Mouse (Mus musculus) MEL (cell line): Measurements from ENCODE around the gene Rgma.

ENCODE experiments used
- CTCF ChIP-seq, 3 experiments: IDR thresholded peaks in 2 of 3; conservative IDR thresholded peaks in 1 of 3; 2 replicates each; pipeline ENCODE4 v1.5.1; 2011 to 2012; ENCODE audit warnings: low read length in 3 of 3, low read depth in 2 of 3, mild to moderate bottlenecking in 2 of 3, improper control_type of control experiment in 1 of 3, inconsistent platforms in 1 of 3, mixed read lengths in 1 of 3, moderate library complexity in 1 of 3; ENCODE audit not compliant: control insufficient read depth in 1 of 3, insufficient read depth in 1 of 3, poor library complexity in 1 of 3, severe bottlenecking in 1 of 3
- MAFK ChIP-seq: IDR thresholded peaks from 2 replicates; pipeline ENCODE4 v1.6.1; 2011; ENCODE audit warnings: low read depth, mild to moderate bottlenecking, low read length, improper control_type of control experiment, borderline replicate concordance
- NELFE ChIP-seq: IDR thresholded peaks from 2 replicates; pipeline ENCODE4 v1.6.1; 2011; ENCODE audit warnings: low read depth, low read length, improper control_type of control experiment
- POLR2A ChIP-seq, 2 experiments: IDR thresholded peaks; 2 replicates each; pipeline ENCODE4 v1.6.1; 2011 to 2012; ENCODE audit warnings: low read length in 2 of 2, mild to moderate bottlenecking in 2 of 2, control low read depth in 1 of 2, improper control_type of control experiment in 1 of 2, low read depth in 1 of 2, moderate library complexity in 1 of 2; ENCODE audit not compliant: control insufficient read depth in 1 of 2, insufficient read depth in 1 of 2, poor library complexity in 1 of 2
- SMC3 ChIP-seq: IDR thresholded peaks from 2 replicates; pipeline ENCODE4 v1.6.1; 2011; ENCODE audit warnings: low read depth, low read length, improper control_type of control experiment
- ZNF384 ChIP-seq: IDR thresholded peaks from 2 replicates; pipeline ENCODE4 v1.6.1; 2012; ENCODE audit warnings: low read depth, mild to moderate bottlenecking, inconsistent platforms, low read length, improper control_type of control experiment

- TF ChIP-seq ZNF384 (no peak), CTCF (IDR thresholded peaks at IDR 0.05 in 2 of 3, conservative IDR thresholded peaks at IDR 0.05 in 1 of 3; ENCODE audit: control insufficient read depth in 1 of 3, insufficient read depth in 1 of 3, low read depth in 2 of 3, low read length in 3 of 3, poor library complexity in 1 of 3, severe bottlenecking in 1 of 3) (no peak), POLR2A (IDR thresholded peaks at IDR 0.05; ENCODE audit: control insufficient read depth in 1 of 2, insufficient read depth in 1 of 2, low read depth in 1 of 2, low read length in 2 of 2, poor library complexity in 1 of 2) (no peak), MAFK (no peak), SMC3 (no peak), NELFE (no peak)
These were observed 51.6 kb downstream of the Rgma start for GRCm38 (mm10) chr7:73426752-73427386.
